Mouse (Mus musculus) monocyte, adult 5-6 weeks (primary cell): ENCODE results near the gene Lyrm9. TPM values are rescaled to one million over a fixed set of nuclear protein-coding genes. Genes with fewer than 3 reads are reported as not detected.
A peak's percentile ranks its signal among the peaks of the same experiment; 100 is the strongest.

Experiments used
- ATAC-seq: fragments of 153-309, 156-312 bp; replicated peaks from 2 replicates; pipeline ENCODE4 v1.8.0; 2017; ENCODE audit warnings: mild to moderate bottlenecking; ENCODE audit not compliant: low TSS enrichment, insufficient number of reproducible peaks, severe bottlenecking, poor library complexity, low FRiP score
- total RNA-seq: library from RNA; stranded (forward); fragments of 200-1000, 200-491, 200-594 nt; gene quantifications from 3 replicates; pipeline ENCODE4 v1.2.3, GENCODE M21; 2017

The Lyrm9 gene
- total RNA-seq, 1 experiment from 2014 or later = 16.2 TPM

DNA sequence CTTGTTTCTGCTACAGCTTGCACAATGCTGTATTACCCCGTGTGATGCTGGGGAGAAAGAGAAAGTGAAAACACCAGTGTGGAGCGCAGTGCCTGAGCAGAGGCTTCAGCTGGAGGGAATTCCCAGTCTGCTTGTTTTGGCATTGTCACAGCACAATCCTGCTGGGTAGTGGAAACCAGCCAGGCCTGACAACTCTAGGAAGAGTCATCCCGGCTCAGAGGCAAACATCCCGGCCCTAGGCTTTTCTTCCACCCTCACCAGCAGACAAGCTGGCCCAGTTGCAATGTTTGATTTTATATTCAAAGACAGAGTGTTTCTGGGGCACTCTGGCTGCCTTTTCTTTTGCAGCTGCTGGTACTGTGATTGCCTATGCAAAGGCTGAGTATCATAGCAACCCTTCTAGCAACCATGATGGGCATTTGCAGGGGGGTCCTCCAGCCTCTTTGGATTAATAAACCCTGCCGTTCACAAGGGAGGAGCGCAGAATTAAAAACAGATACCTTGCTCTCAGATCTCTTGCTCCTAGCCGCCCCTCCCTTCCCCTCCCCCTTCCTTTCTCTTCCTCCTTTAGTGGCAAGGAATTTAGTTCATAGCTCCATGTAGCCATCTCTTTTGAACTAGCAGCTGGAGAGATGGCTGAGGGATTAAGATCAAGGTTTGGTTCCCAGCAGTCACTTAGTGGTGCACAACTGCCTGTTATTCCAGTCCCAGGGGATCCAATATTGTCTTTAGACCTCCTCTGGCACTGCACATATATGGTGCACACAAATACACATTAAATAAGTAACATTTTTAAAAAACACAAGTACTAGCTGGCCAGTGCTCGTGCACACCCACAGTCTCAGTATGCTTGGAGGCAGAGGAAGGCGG lies 61.0 kb downstream of the Lyrm9 start:
- ATAC-seq = peak; percentile 68; the same call in 1 of the 2 replicates

DNA sequence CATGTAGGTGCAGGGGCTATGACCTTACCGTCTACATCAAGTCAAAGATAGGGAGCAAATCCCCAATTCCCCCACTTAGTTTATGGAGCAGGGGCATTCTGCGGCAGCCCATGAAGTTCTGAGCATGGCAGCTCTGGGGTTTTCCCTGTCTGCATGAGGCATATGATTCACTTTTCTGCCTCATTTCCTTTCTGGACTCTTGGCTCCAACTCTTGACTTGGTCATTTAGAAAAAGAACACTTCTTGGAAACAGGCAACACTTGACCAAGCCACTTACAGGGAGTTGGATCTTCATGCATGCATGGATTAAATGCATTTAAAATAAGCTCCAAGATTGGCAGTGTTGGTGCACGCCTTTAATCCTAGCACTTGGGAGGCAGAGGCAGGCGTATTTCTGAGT lies 62.8 kb downstream of the Lyrm9 start:
- ATAC-seq = no peak

Other genes starting within 250 kb of the Lyrm9 start
- 22.7 to 69.9 TPM (median 36.2 TPM) in 3 replicates for gene Nlk, start 129.2 kb upstream of the Lyrm9 start, total RNA-seq
- 12.4 to 22.2 TPM (median 16.4 TPM) in 3 replicates for gene Ccnq, start 74.9 kb upstream of the Lyrm9 start, total RNA-seq
- gene Nos2, start 94.2 kb downstream of the Lyrm9 start, total RNA-seq = not detected in 3 replicates
- 23.7 to 36.3 TPM (median 30.3 TPM) in 3 replicates for gene Lgals9, start 158.4 kb downstream of the Lyrm9 start, total RNA-seq